Mouse (Mus musculus): ENCODE results near the gene F13b.

The F13b gene

DNA sequence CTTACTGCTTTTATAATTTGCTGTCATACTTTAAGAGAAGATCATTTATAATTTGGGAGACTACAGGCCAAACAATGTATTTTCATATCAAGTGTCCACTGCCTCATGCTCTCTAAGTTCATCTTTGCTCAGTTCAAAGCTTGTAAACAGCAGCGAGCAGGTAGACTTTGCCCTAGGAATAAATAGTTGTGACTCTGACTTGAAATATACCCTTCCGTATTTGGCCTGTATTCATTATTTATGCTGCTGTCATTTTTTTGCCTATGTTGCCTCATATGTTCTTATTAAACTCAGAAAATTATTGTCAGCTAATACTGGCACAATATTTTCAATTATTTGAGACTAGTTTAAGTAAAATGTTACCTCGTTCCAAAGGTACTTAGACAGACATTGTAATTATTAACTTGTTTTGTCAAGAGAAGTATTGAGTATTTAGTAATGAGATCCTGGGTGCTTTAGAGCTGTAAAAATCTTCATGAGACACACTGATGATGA lies at the start of gene F13b:
Gene F13b (plus strand): TSS at position 445 of the 495 bp plus-strand sequence.
- in situ Hi-C loops (cut with MboI, MseI): no loop called here

DNA sequence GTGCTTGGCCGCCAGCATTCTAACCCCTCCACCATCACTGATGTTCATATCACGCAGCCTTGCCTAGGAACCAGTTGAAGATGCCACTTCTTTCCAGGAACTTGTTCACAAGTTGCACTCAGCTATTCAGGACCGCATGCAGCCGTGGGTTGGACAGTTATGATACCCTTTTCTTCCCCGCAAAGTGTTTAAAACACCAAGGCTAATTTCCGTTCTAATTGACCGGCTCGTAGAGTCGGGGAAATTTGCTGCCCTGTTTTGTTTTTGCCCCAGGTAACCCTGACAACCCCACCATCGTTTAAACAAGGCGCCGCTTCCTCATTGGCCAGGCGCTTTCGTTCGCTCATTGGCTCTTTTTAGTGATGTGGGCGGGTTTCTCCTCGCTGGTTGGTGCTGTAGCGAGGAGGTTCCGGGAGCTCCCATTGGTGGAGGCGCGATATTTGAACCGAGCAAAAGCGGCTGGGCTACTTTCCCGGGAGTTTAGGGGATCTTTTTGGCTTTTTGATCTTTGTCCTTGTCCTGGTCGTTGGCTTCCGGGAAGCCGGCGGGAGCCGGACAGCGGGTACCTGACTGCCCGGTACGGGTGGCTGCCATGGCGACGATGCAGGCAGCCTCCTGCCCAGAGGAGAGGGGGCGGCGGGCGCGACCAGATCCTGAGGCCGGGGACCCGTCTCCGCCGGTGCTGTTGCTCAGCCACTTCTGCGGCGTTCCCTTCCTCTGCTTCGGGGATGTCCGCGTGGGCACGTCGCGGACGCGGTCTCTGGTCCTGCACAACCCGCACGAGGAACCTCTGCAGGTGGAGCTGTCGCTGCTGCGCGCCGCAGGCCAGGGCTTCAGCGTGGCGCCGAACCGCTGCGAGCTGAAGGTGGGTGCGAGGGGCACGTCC lies 46.9 kb upstream of the F13b start, which contains the start of gene Aspm:
Gene Aspm (plus strand): TSS at position 433 of the 886 bp plus-strand sequence.
- in situ Hi-C loops (cut with MboI, MseI): no loop called here

DNA sequence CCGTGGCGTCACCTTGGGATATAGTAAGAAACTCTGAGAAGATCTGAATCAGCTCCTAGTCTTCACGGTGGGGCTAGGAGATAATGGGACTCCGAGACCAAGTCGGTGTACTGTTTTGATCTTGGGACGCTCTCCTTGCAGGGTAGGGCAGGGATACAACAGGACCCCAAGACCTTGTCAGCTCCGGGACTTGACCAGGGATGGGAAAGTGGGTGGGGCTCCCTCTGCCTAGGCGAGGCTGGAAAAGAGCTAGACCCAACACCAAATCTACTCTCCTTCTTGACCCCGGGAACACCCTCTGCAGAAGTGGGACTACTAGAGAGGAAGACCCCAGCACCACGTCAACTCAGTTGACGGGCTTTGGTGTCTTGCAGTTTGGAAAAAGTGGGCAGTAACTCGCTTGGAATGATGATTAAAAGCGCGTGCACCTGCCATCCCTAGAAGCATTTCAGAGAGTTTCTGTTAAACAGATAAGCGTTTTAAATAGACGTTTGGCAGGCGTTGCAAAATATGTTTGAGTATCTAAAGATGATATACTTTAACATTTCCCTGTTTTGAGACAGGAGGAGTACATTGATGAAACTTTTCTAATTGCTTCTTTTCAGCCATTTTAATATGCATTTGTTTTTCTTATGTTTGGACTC lies 46.2 kb upstream of the F13b start:
- in situ Hi-C loops (cut with MboI, MseI): no loop called here

DNA sequence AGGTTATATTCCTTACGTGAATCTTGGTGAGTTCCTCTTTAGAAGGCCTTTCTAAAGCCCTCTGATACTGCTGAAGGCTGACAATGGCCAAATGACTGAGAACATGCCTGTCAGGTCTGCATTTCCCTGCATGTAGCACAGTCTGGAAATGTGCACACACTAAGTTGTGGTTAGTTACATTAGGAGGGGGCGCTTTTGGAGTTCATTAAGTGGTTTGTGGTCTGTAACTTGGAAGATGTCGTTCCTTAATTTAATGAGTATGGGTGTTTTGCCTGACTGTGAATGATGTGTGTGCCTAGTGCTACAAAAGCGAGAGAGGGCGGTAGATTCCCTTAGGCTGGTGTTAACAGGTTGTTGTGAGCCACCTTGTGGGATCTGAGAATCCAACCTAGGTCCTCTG lies 40.7 kb upstream of the F13b start:
- in situ Hi-C loops (cut with MboI, MseI): no loop called here

DNA sequence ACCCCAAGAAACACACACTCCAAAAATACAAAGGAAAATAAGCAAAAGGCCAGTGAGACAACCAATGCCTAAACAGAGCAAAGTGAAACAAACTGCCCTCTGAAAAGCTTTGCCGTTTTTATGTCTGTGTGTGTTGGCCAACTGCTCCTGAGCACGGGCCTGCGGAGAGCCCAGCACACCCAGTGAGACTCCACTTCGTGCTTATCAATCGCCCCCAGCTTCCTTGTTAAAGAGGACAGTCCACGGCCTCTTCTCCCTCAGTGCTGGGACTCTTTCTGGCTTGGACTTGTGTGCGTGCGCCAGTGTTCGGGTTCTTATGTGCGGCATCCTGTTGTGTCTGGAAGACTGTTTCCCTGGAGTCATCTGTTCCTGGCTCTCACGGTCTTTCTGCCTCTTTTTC lies 35.6 kb upstream of the F13b start:
- in situ Hi-C loops (cut with MboI, MseI): no loop called here

DNA sequence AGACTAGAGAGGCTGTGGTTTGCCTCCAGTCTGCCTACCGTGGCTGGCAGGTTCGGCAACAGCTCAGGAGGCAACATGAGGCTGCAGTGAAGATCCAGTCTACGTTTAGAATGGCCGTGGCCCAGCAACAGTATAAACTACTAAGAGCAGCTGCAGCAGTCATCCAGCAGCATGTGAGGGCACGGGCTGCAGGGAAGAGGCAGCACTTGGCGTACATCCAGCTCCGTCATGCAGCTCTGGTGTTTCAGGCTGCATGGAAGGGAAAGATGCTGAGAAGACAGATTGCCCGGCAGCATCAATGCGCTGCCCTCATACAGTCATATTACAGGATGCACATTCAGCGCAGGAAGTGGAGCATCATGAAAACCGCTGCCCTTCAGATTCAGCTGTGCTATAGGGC lies 22.6 kb upstream of the F13b start:
- in situ Hi-C loops (cut with MboI, MseI): no loop called here

DNA sequence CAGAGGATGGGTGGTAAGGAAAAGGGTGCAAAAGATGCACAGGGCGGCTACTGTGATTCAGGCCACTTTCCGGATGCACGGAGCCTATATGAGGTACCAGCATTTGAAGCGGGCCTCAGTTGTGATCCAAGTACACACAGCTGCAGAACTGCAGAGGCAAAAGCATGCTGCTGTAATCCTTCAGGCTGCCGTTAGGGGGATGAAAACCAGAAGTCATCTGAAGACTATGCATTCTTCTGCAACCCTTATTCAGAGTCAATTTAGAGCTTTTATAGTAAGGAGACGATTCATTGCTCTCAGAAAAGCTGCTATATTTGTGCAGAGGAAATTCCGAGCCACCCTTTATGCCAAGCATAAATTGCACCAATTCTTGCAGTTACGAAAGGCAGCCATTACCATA lies 21.3 kb upstream of the F13b start:
- in situ Hi-C loops (cut with MboI, MseI): no loop called here

DNA sequence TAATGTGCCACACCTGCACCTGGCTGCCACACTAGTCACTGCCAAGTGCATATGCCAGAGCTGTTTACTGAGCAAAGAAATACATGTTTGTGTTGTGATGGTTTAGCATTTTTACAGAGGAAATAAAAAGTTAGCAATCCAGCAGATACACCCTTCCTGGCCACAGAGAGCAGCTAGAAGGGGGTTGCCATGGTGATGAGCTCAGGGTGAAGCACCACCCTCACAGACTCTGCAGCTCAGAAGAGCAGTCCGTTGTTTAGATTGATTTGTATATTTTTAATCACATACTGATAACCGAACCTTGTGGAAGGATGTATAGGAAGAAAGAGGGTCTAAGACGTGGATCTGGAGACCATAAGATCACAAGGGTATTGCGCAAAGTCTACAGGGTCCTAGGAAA lies 20.4 kb upstream of the F13b start:
- in situ Hi-C loops (cut with MboI, MseI): no loop called here

DNA sequence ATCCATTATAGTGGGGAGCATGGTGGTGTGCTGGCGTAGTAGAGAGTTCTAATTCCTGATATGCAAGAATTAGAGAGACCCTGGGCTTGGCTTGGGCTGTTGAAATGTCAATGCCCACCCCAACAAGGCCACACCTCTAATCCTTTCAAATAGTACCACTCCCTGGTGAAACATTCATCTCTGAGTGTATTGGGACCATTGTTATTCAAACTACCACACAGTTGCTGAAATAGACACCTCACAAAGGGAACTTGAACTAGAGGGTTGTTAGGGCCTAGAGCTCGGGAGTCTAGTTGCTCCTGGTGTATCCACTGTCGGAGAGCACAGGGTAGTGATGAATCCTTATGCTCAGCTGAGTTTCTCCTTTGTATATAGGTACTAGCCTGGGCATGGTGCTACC lies 6.9 kb upstream of the F13b start:
- in situ Hi-C loops (cut with MboI, MseI): no loop called here

DNA sequence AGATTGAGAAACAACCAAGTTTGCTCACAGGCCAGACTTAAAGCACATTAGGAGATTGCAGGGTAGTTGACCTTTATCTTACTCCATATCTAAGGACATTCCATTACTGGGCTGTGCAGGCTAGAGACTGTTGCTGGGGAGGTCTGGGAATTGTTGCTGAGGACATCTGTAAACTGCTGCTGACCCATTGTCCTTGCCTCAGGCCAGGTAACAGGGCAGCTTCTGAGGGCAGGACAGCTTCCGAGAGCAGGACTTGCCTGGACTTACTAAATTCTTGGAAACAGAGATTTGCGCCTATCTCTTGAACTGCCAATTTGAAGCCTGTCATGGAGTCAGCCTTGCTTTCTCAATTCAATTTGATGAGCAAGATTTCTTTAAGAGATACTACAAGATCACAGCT lies 6.1 kb upstream of the F13b start:
- in situ Hi-C loops (cut with MboI, MseI): no loop called here

DNA sequence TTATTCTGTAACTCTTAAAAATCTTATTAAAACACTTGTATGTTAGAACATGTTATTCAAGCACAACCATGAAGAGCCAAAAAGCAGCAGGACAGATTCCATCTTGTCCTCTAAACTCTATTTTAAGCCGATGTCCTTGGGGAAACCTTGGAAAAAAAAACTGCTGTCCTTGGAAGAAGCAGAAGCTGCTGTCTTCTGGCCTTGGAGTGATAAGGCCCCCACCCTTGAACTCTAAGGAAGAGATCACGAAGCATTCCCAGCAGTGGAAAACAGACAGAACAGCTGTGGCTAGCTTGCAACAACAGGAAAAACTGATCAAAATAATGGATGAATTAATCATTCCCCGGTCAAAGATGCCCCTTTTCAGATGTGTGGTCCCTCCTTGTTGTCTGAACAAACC lies 5.3 kb upstream of the F13b start:
- in situ Hi-C loops (cut with MboI, MseI): no loop called here

DNA sequence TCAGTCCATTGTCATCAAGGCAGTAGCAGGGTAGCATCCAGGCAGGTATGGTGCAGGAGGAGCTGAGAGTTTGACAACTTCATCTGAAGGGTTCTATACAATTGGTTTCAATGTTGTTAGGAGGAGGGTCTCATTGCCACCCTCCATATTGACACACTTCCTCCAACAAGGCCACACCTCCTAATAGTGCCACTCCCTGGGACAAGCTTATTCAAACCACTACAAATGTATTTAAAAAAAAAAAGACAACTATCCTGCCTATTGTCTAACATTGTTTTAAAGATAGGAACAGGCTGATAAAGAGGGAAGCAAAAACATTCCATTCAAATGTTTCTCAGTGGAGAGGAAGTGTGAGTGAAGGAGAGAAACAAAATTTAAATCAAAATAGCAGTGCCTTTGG lies 1.8 kb upstream of the F13b start:
- in situ Hi-C loops (cut with MboI, MseI): no loop called here

DNA sequence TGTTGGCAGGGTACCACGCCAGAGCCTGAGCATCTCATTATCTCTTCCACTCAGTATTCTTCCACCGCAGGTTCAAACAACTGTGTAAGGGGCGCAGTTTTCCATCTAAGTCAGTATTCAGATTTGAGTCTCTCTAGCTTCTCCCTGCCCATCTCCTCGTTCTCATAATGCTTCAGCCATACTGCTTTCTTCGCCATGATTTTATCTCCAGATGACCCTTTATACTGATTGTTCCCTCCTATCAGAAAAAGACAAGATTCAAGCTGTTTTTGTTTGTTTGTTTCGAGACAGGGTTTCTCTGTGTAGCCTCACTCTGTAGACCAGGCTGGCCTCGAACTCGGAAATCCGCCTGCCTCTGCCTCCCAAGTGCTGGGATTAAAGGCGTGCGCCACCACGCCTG lies 13.1 kb downstream of the F13b start:
- in situ Hi-C loops (cut with MboI, MseI): no loop called here

DNA sequence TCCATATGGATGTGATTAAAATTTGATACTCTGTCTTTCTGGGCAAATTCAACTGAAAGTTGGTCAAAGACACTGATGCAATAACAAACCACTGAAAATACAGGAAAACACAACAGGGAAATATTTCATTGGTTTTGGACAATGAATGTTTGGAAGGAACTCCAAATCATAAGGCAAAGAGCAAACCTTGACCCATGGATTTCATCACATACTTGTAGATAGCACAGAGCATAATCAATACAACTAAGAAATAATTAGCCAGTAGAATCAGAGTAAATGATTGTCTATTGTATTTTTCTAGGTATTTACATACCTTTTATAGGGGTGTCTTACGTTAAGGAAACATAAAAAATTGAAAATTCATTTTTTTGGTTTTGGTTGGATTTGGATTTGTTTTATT lies 47.0 kb downstream of the F13b start:
- in situ Hi-C loops (cut with MboI, MseI): no loop called here

DNA sequence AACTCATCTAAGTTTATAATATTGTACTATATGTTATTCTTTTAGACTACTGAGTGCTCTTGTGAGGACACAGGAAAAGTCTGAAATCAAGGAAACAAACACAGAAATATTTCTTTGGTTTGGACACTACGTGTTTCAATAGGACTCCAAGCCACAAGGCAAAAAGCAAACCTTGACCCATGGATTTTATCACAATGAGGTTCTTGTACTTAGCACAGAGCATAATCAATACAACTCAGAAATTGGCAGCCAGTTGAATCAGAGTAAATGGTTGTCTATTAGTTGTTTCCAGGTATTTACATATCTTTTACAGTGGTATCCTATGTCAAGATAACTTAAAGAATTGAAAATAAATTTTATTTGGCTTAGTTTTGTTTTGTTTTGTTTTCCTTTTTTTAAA lies 49.8 kb downstream of the F13b start:
- in situ Hi-C loops (cut with MboI, MseI): no loop called here

DNA sequence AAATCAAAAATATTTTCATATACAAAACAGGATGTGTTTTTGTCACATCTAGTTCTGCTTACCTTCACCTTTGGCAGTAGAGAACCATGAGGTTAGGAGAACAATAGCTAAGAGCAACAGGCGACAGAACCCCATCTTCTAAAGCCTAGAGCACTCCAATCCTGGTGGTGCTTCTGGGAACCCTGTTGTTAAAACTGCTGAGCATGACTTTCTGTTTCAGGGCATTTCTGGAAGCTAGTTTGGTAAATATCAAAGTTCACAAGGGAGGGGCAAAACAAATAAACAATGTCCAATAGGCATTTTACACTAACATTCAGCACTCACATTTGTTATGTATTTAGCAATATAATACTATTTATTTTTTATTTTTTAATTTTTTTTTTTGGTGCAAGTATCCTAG lies 58.5 kb downstream of the F13b start, which contains the start of gene Cfhr1:
Gene Cfhr1 (minus strand): TSS at position 249 of the 400 bp plus-strand sequence.
- in situ Hi-C loops (cut with MboI, MseI): no loop called here

Data from T-helper 2 cell (primary cell).